Mouse (Mus musculus) induced T-regulatory cell, adult 2 months (primary cell): ENCODE measurements around the gene Tex19.2.
A peak's percentile ranks its signal among the peaks of the same experiment; 100 is the strongest.
"Not testable (repeated sequence)": the region's sequence is repeated elsewhere in the genome, so short reads cannot be mapped to it uniquely, and the experiment has no call there.

Experiments
- DNase-seq: peaks from one replicate; pipeline ENCODE4 v3.0.0-alpha.2; 2012; ENCODE audit warnings: low read depth

Gene Tex19.2

DNA sequence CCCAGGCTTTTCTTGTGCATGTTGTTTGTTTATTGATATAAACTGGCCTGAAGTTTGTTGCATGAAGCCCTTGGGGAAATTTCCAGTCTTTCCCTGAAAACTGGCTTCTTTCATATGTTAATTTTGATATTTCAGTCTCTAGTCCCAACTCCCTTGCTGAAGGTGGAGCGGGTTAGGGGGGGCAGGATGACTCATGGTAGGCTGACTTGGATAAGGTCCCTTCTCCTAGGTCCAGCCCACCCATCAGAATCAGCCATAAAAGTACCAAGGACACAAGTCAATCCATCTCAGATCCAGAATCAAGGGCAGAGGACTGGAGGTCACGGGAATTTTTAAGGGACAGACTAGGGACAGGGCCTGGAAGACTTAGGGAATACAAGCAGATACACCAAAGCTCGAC is 7.4 kb downstream of the Tex19.2 start:
- DNase-seq, result no peak

GRCm38 (mm10) chr11:121109986-121110385 is 8.5 kb downstream of the Tex19.2 start:
- DNase-seq, result no peak

DNA sequence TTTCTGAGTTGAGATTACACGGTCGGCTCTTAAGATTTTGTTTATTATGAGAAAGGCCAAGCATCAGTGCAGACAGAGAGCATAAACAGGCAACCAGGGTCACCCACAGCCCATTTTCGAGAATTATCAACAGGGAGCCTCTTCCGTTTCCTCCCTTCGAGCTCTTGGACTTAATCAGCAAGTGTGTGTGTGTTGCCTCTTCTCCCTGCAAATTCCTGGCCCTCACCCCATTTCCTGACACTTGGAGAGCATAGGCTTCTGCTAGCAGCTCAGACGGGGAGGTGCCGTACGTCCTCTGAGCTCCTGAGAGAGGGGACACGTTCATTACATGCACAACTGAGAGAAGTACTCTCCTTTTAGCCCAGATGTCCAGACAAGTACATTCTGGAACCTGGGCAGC is 10.4 kb downstream of the Tex19.2 start:
- no peak for DNase-seq

DNA sequence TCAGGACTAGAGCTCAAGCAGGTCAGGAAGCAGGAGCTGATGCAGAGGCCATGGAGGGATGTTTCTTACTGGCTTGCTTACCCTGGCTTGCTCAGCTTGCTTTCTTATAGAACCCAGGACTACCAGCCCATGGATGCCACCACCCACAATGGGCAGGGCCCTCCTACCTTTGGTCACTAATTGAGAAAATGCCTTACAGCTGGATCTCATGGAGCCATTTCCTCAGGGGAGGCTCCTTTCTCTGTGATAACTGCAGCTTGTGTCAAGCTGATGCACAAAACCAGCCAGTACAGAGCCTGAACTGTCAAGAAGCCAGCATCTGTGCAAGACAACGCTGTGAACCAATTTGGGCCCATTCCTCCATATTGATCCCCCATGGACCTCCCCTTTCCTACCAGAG is 11.2 kb downstream of the Tex19.2 start:
- not testable (repeated sequence) for DNase-seq

DNA sequence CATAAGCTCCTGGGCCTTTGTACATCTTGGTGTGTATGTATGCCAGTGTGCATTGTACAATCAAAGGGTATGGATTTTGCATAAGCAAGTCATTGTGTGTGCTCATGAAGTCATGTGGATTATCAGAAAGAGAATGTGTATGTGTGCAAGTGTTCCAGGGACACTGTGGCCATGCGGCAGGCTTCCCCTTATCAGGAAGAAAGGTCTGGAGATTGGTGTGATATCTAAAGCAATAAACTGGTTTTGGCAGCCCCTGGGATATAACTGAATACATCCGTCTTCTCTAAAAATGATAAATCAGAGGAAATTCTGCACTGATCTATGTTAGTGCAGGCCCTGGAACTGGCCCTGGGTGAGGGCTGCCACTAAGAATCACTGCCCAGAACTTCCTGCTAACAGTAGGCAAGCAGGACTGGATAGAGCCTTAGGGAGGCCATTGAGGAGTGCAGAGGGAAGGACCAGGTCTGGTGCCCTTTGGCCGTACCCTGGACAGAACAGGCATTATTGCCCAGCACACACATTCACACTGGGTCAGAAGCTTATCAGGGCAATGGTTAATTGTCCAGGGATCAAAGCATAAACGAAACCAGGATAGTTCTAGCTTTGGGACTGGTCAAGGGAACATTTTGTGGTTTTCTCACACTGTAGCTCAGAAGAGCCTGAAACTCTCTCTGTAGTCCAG is 17.2 kb downstream of the Tex19.2 start:
- DNase-seq, result no peak

GRCm38 (mm10) chr11:121100692-121101091 is 17.8 kb downstream of the Tex19.2 start:
- DNase-seq, result peak; percentile 34

GRCm38 (mm10) chr11:121099762-121100161 is 18.7 kb downstream of the Tex19.2 start:
- no peak for DNase-seq

DNA sequence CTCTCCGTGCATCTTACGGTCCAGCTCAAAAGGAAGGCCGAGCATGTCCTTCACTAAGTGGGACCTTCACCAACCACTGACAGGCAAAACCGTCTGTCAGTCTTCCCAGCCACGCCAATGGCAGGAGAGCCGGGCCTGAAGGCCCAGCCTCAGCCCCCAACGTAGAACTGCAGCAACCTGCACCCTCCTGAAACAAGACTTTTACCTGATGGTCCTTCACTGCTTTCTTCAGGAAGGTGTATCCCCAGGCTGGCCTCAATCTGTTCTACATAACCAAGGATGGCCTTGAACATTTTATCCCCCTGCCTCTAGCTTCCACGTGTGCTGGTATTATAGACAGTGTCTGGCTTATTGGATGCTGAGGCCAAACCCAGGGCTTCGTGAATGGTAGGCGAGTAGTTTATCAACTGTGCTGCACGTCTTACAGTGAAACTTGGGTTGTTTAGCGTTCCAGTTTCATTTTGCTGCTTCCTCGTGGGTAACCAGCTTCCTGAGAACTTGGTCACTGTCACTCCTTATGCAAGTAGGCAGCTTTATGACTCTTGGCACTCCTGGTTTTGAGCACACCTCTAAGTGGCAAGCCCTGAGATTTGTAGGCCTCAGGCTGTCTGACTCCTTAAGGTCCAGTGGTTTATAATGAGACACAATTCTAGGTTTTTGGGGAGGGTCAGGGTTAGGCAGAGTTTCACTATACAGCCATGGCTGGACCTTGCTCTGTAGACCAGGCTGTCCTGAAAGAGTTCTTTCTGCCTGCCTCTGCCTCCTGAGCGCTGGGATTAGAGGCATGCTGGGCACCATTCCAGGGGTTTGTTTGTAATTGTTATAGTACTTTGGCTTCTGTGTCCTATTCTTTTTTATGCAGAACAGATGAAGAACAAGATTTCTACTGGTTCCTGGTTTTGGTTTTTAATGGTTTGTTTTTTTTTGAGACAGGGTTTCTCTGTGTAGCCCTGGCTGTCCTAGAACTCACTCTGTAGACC is 25.6 kb downstream of the Tex19.2 start:
- no peak for DNase-seq

DNA sequence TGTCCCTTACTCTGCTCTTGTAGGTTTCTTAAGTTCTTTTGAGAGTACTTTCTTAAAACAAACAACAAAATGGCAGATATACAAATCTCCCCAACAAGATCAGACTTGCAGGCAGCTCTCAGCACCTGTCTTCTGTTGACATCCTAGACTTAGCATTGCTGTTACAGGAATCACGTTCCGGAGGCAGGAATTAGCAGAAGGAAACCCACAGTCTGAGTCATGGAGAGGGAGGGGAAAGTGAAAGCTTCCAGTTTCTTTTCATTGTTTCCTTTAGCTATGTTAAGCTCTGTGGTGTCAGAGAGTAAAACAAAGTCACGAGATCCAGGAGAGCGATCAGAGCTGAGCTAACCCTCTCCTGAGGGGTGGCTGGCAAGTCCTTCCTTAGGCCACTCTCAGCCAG is 27.5 kb downstream of the Tex19.2 start:
- DNase-seq, result no peak

- no peak for DNase-seq
Measured at GRCm38 (mm10) chr11:121089756-121090546, 28.5 kb downstream of the Tex19.2 start.

GRCm38 (mm10) chr11:121088997-121089396 is 29.5 kb downstream of the Tex19.2 start:
- no peak for DNase-seq

- DNase-seq, result no peak
Measured at GRCm38 (mm10) chr11:121086296-121086695, 32.2 kb downstream of the Tex19.2 start.

GRCm38 (mm10) chr11:121085181-121085580 is 33.3 kb downstream of the Tex19.2 start:
- DNase-seq, result no peak

DNA sequence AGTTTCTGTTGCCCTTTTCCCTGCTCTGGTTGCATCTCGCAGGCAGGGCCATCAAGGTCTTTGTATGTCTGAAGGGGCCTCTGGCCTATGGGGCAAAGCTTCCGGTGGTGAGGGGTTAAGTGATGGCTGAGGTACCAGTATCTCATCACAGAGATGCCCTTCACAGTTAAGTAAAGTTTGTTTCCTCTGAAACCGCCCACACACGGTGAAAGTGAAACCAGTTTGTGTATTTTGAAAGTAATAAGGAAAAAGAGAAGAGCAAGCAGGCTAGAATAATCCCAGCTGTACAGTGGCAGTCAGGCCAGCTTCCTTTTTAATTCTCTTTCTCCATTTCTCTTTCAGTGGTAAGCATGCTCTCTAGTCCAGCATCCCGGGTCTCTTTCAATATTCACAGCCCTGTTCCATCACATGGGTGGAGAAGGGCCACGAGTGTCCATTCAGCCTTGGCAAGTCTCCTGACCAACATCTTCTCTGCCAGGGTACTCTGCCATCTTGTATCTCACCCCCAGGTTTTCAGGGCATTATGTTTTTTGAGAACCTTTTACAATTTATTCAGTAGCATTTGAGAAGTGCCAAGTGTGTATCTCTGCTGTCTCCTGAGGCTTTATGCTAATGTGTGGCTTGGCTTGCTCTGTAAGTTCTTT is 35.5 kb downstream of the Tex19.2 start:
- DNase-seq, result peak; percentile 92

DNA sequence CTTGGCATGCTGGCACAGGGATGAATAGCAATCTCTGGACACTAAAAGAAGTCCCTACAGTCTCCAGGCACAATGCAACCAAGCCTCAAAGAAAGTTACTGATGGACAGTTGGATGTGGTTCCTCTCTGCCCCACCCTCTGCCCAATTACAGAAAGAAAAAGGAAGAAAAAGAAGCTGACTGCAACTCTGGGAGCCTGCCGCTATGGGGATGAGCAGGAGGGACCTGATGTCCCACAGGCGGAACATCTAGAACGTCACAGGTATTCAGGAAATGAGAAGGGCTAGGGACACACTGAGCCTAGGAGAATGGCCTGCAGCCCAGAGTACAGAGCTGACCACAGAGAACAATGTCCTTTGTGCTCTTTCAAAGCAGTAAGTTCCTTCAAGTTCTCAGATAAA is 36.2 kb downstream of the Tex19.2 start:
- no peak for DNase-seq

DNA sequence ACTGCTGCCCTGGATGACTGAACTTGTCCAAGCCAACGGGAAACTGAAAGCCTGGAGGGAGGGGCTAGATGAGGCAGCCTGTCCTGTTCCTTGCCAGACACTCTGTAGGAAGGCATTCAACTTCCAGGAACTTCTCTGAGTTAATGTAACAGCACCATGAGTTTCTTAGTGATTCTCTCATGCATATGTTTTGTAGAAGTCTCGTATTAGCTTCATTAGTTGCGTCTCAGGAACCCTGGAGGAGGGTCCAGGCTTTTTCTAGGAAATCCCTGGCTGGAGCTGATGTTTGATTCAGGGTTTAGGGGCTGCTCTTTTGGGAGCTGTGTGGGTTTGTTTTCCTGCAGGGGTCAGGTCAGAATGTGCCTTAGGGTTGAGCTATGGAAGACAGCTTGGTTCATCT is 37.4 kb downstream of the Tex19.2 start, which contains the start of gene Sectm1a:
Gene Sectm1a (minus strand): TSS at position 101 of the 400 bp plus-strand sequence.
- no peak for DNase-seq

DNA sequence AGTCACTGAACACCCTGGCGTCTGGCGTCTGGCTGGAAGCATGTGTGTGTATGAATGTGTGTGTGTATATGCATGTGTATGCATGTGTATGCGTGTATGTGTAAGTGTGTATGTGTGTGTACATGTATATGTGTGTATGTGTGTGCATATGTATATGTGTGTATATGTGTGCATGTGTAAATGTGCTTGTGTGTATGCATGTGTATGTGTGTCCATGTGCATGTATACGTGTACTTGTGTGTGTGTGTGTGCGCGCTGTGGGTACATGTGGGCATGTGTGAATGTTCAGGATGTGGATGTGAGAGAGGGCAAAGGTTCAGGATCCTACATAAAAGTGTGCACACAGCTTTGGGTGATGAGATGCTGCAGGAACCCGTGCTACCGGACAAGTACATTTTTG is 38.1 kb downstream of the Tex19.2 start:
- DNase-seq, result no peak

DNA sequence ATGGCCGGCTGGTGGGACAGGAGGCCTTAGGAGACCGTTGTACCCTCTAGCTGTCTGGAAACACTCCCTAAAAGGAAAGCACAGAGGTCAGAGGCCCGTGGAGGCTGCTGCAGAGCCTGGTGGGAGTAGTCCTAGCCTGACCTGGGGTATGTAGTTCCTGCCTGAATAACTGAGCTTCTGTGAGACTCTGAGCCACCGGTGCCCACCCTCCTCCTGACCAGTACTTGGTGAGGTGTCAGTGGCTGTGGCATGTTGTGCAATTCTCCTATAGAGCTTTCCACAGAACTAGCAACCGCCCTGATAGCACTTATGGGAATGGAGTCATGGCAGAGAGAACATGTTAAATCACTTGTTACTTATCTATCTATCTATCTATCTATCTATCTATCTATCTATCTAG is 42.8 kb downstream of the Tex19.2 start:
- DNase-seq, result no peak

DNA sequence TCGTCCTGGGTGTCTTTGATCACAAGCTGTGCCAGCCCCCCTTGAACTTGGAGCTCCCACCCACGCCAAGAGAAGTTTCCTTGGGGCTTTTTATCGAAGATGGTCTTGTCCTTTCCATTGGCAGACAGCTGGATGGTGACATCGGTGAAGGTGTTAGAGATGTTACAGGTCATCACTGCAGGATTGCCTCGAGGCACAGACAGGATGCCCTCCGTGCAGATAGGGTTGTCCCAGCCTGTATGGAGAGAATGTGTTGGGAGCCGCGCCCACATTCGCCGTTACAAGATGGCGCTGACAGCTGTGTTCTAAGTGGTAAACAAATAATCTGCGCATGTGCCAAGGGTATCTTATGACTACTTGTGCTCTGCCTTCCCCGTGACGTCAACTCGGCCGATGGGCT is 48.8 kb downstream of the Tex19.2 start:
- DNase-seq, result not testable (repeated sequence)

GRCm38 (mm10) chr11:121067895-121068294 is 50.6 kb downstream of the Tex19.2 start:
- DNase-seq, result no peak
